Mouse (Mus musculus) layer of hippocampus, postnatal 10 days (tissue): ENCODE measurements around the gene Olfr19. TPM values are rescaled to one million over a fixed set of nuclear protein-coding genes. Genes with fewer than 3 reads are reported as not detected.
"Not testable (repeated sequence)": the region's sequence is repeated elsewhere in the genome, so short reads cannot be mapped to it uniquely, and the experiment has no call there.

Experiments
- DNase-seq, 2 experiments: peaks; one replicate each; pipeline ENCODE4 v3.0.0; 2021; ENCODE audit warnings: low spot score in 2 of 2
- long read RNA-seq: library from polyadenylated mRNA; stranded (forward); transcript quantifications from one replicate; pipeline ENCODE4 v2.0.0, GENCODE M21; 2023
- total RNA-seq, 2 experiments: library from RNA; stranded (reverse); gene quantifications; 2 replicates each; pipeline ENCODE4 v1.2.3; 2021

Olfr19 gene
- total RNA-seq, result not detected
- long read RNA-seq, result 0 reads

GRCm38 (mm10) chr16:16676305-16676704 lies at the start of gene Olfr19:
Gene Olfr19 (minus strand): TSS chr16:16676405.
- DNase-seq, result no peak

GRCm38 (mm10) chr16:16684975-16685374 lies 8.8 kb upstream of the Olfr19 start:
- no peak for DNase-seq

GRCm38 (mm10) chr16:16684053-16684452 lies 7.8 kb upstream of the Olfr19 start:
- DNase-seq, result no peak

- DNase-seq, result no peak
These were observed 11.2 kb downstream of the Olfr19 start for GRCm38 (mm10) chr16:16664994-16665393.

- not testable (repeated sequence) for DNase-seq
These were observed 11.7 kb downstream of the Olfr19 start for GRCm38 (mm10) chr16:16664516-16664915.

- no peak for DNase-seq
These were observed 31.1 kb downstream of the Olfr19 start for GRCm38 (mm10) chr16:16645148-16645547.

- DNase-seq, result no peak
These were observed 42.5 kb downstream of the Olfr19 start for GRCm38 (mm10) chr16:16633730-16634129.

Other genes with a start within 250 kb of the Olfr19 start
- 10 to 100 TPM; 54.1 to 60.6 TPM for gene Fgd4, start 75.9 kb downstream of the Olfr19 start, total RNA-seq
- 10 to 100 TPM; 13.1 to 13.8 TPM for gene Spag6l, start 153.1 kb upstream of the Olfr19 start, total RNA-seq
- gene Igll1, start 187.6 kb upstream of the Olfr19 start, total RNA-seq, result not detected
- gene Top3b, start 194.3 kb upstream of the Olfr19 start, total RNA-seq, result 10 to 100 TPM; 49.6 to 66.5 TPM
- under 1 TPM in 1 of 2 experiments, not detected in 1; 0.62 TPM for gene Vpreb1, start 194.4 kb upstream of the Olfr19 start, total RNA-seq
- gene Ppm1f, start 220.1 kb upstream of the Olfr19 start, total RNA-seq, result 10 to 100 TPM; 24.5 to 24.7 TPM